Mouse (Mus musculus): ENCODE results near the gene Ntng2. TPM values are rescaled to one million over a fixed set of nuclear protein-coding genes. Genes with fewer than 3 reads are reported as not detected.

Ntng2 gene
- 23.8 and 27.5 TPM in 2 replicates for polyA plus RNA-seq (2021; fragmentation: Nextera tagmentation)
- long read RNA-seq, experiment 1: 0 reads
- long read RNA-seq, experiment 2, partial matches to known transcripts: 0 of 4 reads
- long read RNA-seq, experiment 2, other reads (novel, unspliced or antisense): 4 of 4 reads

GRCm38 (mm10) chr2:29252599-29253204 lies at the start of gene Ntng2:
Gene Ntng2, minus strand, starts transcription at chr2:29253005.

Other genes with a start within 250 kb of the Ntng2 start
- gene Cfap77, start 197.9 kb downstream of the Ntng2 start, polyA plus RNA-seq (2021; fragmentation: Nextera tagmentation): 0.89 and 1.6 TPM in 2 replicates
- 2.9 and 3.2 TPM in 2 replicates for gene Ttf1, start 192.7 kb downstream of the Ntng2 start, polyA plus RNA-seq (2021; fragmentation: Nextera tagmentation)
- 4.5 and 6.9 TPM in 2 replicates for gene Setx, start 128.8 kb downstream of the Ntng2 start, polyA plus RNA-seq (2021; fragmentation: Nextera tagmentation)
- gene Med27, start 93.8 kb upstream of the Ntng2 start, polyA plus RNA-seq (2021; fragmentation: Nextera tagmentation): 51.4 and 51.8 TPM in 2 replicates

Data from layer of hippocampus, adult 6 months (tissue).